In genomic region chr7:83745065-83745412, GRCm38 (mm10) we compare ENCODE assay signal across 9 mouse cellular contexts. TPM values are rescaled to one million over a fixed set of nuclear protein-coding genes. Genes with fewer than 3 reads are reported as not detected.
DNase-seq lines count a peak whose midpoint lies in the region; ATAC-seq lines count a peak whose summit lies in the region.
"Had no signal": no experiment of that assay in that cellular context is flagged by ENCODE, and none has a peak within 500 bp of the region (broad histone marks: within the 10 kb centered on the region; RNA-seq: fewer than 3 reads in every experiment).

No protein-coding gene starts in this region.

- no peaks in the 10 kb centered on the region for H3K9me3 ChIP-seq in kidney, embryonic 16.5 days (ENCODE audit: low read length)
- no peaks in the 10 kb centered on the region for H3K9me3 ChIP-seq in embryonic facial prominence, embryonic 11.5 days (replicated peaks; ENCODE audit: control insufficient read depth, low read length)
- H3K9me3 ChIP-seq in heart, embryonic 11.5 days (replicated peaks; ENCODE audit: control insufficient read depth, low read length): no peaks in the 10 kb centered on the region
- H3K9me3 ChIP-seq in limb, embryonic 13.5 days: no peaks in the 10 kb centered on the region
- H3K9me3 ChIP-seq: forebrain, embryonic 13.5 days had no signal

- H3K4me3 ChIP-seq in kidney, embryonic 16.5 days (ENCODE audit: low read length): no peak overlapping the region
- H3K4me3 ChIP-seq in embryonic facial prominence, embryonic 11.5 days (ENCODE audit: low read depth, low read length): no peak overlapping the region
- H3K4me3 ChIP-seq in heart, embryonic 11.5 days (ENCODE audit: low read depth, low read length): 0 out of 2 replicates have a peak overlapping the region, but pooled peaks have one; percentile 6
- peak overlapping the region; percentile 37 for H3K4me3 ChIP-seq in limb, embryonic 13.5 days
- H3K4me3 ChIP-seq: forebrain, embryonic 13.5 days had no signal

- peak; percentile 51; the same call in 1 of the 2 replicates for ATAC-seq in kidney, embryonic 16.5 days (ENCODE audit: low FRiP score, low TSS enrichment)
- ATAC-seq in embryonic facial prominence, embryonic 11.5 days (replicated peaks; ENCODE audit: insufficient number of reproducible peaks, low FRiP score, low TSS enrichment, low read depth): 0 out of 2 replicates have a peak, but pooled peaks have one; percentile 47
- ATAC-seq in heart, embryonic 11.5 days (replicated peaks; ENCODE audit: insufficient number of reproducible peaks, low FRiP score, low TSS enrichment): no peak
- peak; percentile 41; the same call in 1 of the 2 replicates for ATAC-seq in limb, embryonic 13.5 days (ENCODE audit: low FRiP score, low read depth)
- no peak for ATAC-seq in erythroid progenitor cell, adult 5-6 weeks (replicated peaks; ENCODE audit: low FRiP score, poor library complexity, severe bottlenecking)

- H3K4me1 ChIP-seq in kidney, embryonic 16.5 days (ENCODE audit: insufficient read depth, low read length): no peaks in the 10 kb centered on the region
- peaks cover 5% of the 10 kb centered on the region for H3K4me1 ChIP-seq in embryonic facial prominence, embryonic 11.5 days (ENCODE audit: control insufficient read depth, insufficient read depth, low read length)
- peaks cover 14% of the 10 kb centered on the region for H3K4me1 ChIP-seq in heart, embryonic 11.5 days (ENCODE audit: control insufficient read depth, insufficient read depth, low read length)
- H3K4me1 ChIP-seq in limb, embryonic 13.5 days: peaks cover 38% of the 10 kb centered on the region
- H3K4me1 ChIP-seq: forebrain, embryonic 13.5 days had no signal

- WGBS in kidney, embryonic 16.5 days: 77% methylated on average over 9 of the region's 9 CpGs
- 65% methylated on average over 9 of the region's 9 CpGs for WGBS in embryonic facial prominence, embryonic 11.5 days
- 58% methylated on average over 9 of the region's 9 CpGs for WGBS in heart, embryonic 11.5 days (ENCODE audit: insufficient replicate concordance)
- 42% methylated on average over 9 of the region's 9 CpGs for WGBS in limb, embryonic 13.5 days

- no peak overlapping the region for H3K27ac ChIP-seq in kidney, embryonic 16.5 days (ENCODE audit: low read length)
- no peak overlapping the region for H3K27ac ChIP-seq in embryonic facial prominence, embryonic 11.5 days (replicated peaks; ENCODE audit: low read depth, low read length)
- no peak overlapping the region for H3K27ac ChIP-seq in heart, embryonic 11.5 days (ENCODE audit: low read depth, low read length)
- peak overlapping the region; percentile 87 for H3K27ac ChIP-seq in limb, embryonic 13.5 days
- H3K27ac ChIP-seq: forebrain, embryonic 13.5 days had no signal

- H3K9ac ChIP-seq in kidney, embryonic 16.5 days (replicated peaks; ENCODE audit: low read length): no peak overlapping the region
- no peak overlapping the region for H3K9ac ChIP-seq in embryonic facial prominence, embryonic 11.5 days (replicated peaks; ENCODE audit: low read length)
- no peak overlapping the region for H3K9ac ChIP-seq in heart, embryonic 11.5 days (ENCODE audit: low read depth, low read length)
- H3K9ac ChIP-seq in limb, embryonic 13.5 days: peak overlapping the region; percentile 58
- H3K9ac ChIP-seq: forebrain, embryonic 13.5 days had no signal

- DNase-seq in kidney, adult 8-10 months: no peak
- DNase-seq in embryonic facial prominence, embryonic 11.5 days (ENCODE audit: low spot score): no peak
- no peak for DNase-seq in B cell, adult 2 months
- DNase-seq: adrenal gland, postnatal 14 days had no signal

- no peaks in the 10 kb centered on the region for H3K27me3 ChIP-seq in kidney, embryonic 16.5 days (ENCODE audit: insufficient read depth, low read length)
- no peaks in the 10 kb centered on the region for H3K27me3 ChIP-seq in embryonic facial prominence, embryonic 11.5 days (ENCODE audit: control insufficient read depth, insufficient read depth, low read length)
- H3K27me3 ChIP-seq in heart, embryonic 11.5 days (ENCODE audit: control insufficient read depth, insufficient read depth, low read length): no peaks in the 10 kb centered on the region
- no peaks in the 10 kb centered on the region for H3K27me3 ChIP-seq in limb, embryonic 13.5 days
- H3K27me3 ChIP-seq: forebrain, embryonic 13.5 days had no signal

- no peaks in the 10 kb centered on the region for H3K36me3 ChIP-seq in kidney, embryonic 16.5 days (ENCODE audit: insufficient read depth, low read length)
- no peaks in the 10 kb centered on the region for H3K36me3 ChIP-seq in embryonic facial prominence, embryonic 11.5 days (replicated peaks; ENCODE audit: control insufficient read depth, insufficient read depth, low read depth, low read length)
- no peaks in the 10 kb centered on the region for H3K36me3 ChIP-seq in heart, embryonic 11.5 days (ENCODE audit: control insufficient read depth, insufficient read depth, low read length)
- no peaks in the 10 kb centered on the region for H3K36me3 ChIP-seq in limb, embryonic 13.5 days

- no peak overlapping the region for H3K4me2 ChIP-seq in kidney, embryonic 16.5 days (replicated peaks; ENCODE audit: low read depth, low read length)
- H3K4me2 ChIP-seq in embryonic facial prominence, embryonic 11.5 days (ENCODE audit: low read depth, low read length): no peak overlapping the region
- H3K4me2 ChIP-seq in heart, embryonic 11.5 days: peak overlapping the region; percentile 43
- H3K4me2 ChIP-seq in limb, embryonic 13.5 days (replicated peaks): peak overlapping the region; percentile 63
- H3K4me2 ChIP-seq: forebrain, embryonic 13.5 days had no signal

RNA-seq across cellular contexts. Expression of gene Il16, which starts 0.5 kb away (rescaled TPM):
- polyA plus RNA-seq in kidney, embryonic 16.5 days (2015; fragmentation: Nextera tagmentation; extraction: Ambion mirVana): 4.5 and 5.1 TPM in 2 replicates
- polyA plus RNA-seq in embryonic facial prominence, embryonic 11.5 days (2014; fragmentation: Nextera tagmentation; extraction: Ambion mirVana): 1.6 and 3.0 TPM in 2 replicates
- 1.5 and 2.1 TPM in 2 replicates for polyA plus RNA-seq in heart, embryonic 11.5 days (2014; fragmentation: Nextera tagmentation; extraction: Ambion mirVana)
- polyA plus RNA-seq in limb, embryonic 13.5 days (2015; fragmentation: Nextera tagmentation; extraction: Ambion mirVana): 3.7 and 4.6 TPM in 2 replicates
- total RNA-seq in erythroid progenitor cell, adult 5-6 weeks (2015; ENCODE audit: low replicate concordance): 5.9 and 9.7 TPM in 2 replicates
- total RNA-seq in erythroid progenitor cell, adult 5-6 weeks (2017; ENCODE audit: low replicate concordance): 12.5 and 16.0 TPM in 2 replicates

RNA-seq across cellular contexts. Expression of gene Cfap161, which starts 49.6 kb away (rescaled TPM):
- polyA plus RNA-seq in kidney, embryonic 16.5 days (2015; fragmentation: Nextera tagmentation; extraction: Ambion mirVana): 0.11 TPM in 1 of 2 replicates, not detected in the other
- polyA plus RNA-seq in embryonic facial prominence, embryonic 11.5 days (2014; fragmentation: Nextera tagmentation; extraction: Ambion mirVana): 0.41 TPM in 1 of 2 replicates, not detected in the other
- 3.6 and 5.2 TPM in 2 replicates for polyA plus RNA-seq in heart, embryonic 11.5 days (2014; fragmentation: Nextera tagmentation; extraction: Ambion mirVana)
- polyA plus RNA-seq in limb, embryonic 13.5 days (2015; fragmentation: Nextera tagmentation; extraction: Ambion mirVana): 0.52 and 0.57 TPM in 2 replicates
- total RNA-seq in erythroid progenitor cell, adult 5-6 weeks (2015; ENCODE audit: low replicate concordance): not detected in 2 replicates
- total RNA-seq in erythroid progenitor cell, adult 5-6 weeks (2017; ENCODE audit: low replicate concordance): not detected in 2 replicates
- total RNA-seq: adrenal gland, postnatal 14 days had no signal

Comparison
In these comparisons a context has a peak if more than half of its experiments do, and no peak if none do; other contexts are left out.
1. ATAC-seq: peak in kidney, embryonic 16.5 days (single experiment), embryonic facial prominence, embryonic 11.5 days (single experiment) and limb, embryonic 13.5 days (single experiment); none in heart, embryonic 11.5 days (single experiment) and erythroid progenitor cell, adult 5-6 weeks (single experiment).
2. H3K4me2 ChIP-seq: peak in heart, embryonic 11.5 days (single experiment) and limb, embryonic 13.5 days (single experiment); none in kidney, embryonic 16.5 days (single experiment) and embryonic facial prominence, embryonic 11.5 days (single experiment).
3. H3K4me3 ChIP-seq: peak in heart, embryonic 11.5 days (single experiment) and limb, embryonic 13.5 days (single experiment); none in kidney, embryonic 16.5 days (single experiment) and embryonic facial prominence, embryonic 11.5 days (single experiment).